Mouse (Mus musculus): ENCODE data around the gene Ptprcap. TPM values are rescaled to one million over a fixed set of nuclear protein-coding genes. Genes with fewer than 3 reads are reported as not detected.

The Ptprcap gene
- total RNA-seq, 2 experiments from 2014 or later = 1.2 to 1.6 TPM

DNA sequence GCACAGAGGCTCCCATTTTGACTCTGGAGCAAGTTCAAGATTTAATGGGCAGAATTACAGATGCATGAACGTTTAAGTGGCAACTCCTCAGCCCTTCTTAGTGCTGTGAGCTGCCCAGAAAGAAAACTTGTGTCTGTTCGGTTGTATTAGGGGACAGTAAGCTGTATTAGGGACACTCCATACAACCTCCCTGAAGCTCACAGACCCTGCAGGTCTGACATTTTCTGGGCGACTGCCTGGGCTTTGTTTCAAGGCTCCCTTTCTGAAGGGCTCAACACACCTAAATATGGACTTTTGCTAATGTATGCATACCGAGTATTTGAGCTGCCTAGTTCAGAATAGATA is 10.1 kb downstream of the Ptprcap start:
- no peak for DNase-seq

DNA sequence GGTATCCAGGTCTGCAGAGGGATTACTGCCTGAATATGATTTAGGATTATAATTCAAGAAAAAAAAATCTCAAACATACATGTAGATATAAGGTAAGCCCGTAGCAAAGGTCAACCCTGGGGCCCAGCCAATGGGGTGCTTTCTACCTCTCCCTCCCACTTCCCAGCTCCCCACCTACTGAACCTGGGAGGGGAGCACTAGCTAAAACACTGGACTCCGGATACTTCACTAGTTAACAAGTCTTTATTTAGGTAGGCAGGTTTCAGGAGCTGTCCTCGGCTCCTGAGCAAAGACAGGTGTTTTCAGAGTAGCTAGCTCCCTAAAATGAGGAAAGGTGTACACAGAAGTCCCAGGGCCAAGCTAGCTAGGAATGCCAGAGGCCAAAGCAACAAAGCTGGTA is 10.7 kb downstream of the Ptprcap start:
- DNase-seq = no peak
- intact Hi-C loops (cut with DNase I) = no loop called here

More for the DNA sequence above, 10.1 kb downstream of the Ptprcap start:
- intact Hi-C loops (cut with DNase I) = no loop called here

DNA sequence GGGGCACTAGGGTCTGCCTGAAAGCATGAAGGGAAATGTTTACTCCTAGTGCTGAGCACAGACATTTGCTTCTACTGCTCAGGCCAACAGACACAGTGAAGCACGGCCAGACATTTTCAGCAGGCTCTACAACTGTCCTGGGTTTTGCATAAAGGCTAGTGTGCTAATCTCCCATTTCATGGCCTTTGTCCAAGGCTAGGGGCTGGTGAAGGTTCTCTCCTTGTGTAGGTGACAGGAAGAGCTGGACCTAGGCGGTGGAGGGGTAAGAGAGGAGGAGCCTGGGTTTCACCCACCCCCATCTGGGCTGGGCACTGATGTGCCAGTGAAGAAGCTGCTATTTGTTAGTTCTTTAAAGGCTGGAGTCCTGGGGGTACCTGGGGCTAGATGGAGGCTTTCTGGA is 11.3 kb downstream of the Ptprcap start:
- intact Hi-C loops (cut with DNase I) = no loop called here
- no peak for DNase-seq

DNA sequence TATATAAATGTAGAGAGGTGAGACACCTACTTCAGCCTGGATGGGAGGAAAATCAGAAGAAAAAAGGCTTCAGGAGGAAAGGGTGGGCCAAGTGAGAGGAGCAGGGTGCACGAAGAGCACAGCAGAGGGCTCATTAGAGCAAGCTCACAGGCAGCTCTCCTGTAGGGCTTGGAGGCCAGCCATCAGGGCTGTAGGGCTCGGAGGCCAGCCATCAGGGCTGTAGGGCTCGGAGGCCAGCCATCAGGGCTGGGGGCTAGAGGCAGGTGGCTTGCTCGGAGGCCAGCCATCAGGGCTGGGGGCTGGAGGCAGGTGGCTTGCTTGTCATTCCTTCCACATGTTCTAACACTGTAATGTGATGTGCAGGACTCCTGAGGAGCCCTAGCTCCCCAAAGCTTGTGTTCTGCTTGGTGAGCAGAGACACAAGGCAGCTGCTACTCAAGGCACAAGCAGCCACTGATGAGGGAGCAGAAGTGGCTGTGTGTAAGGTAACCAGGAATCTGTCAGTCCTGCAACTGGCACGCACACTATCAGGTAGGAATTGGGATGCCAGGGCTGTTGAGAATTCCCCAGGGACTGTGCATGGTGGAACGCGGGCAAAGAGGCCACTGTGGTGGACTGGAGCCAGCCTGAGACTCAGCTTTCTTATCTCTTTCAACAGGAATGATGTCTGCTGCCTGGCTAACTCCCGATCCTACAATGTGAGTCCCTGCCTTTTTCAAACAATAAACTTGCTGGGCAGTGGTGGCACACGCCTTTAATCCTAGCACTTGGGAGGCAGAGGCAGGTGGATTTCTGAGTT is 13.5 kb downstream of the Ptprcap start:
- peak; percentile 45 for DNase-seq
- intact Hi-C loops (cut with DNase I) = no loop called here

DNA sequence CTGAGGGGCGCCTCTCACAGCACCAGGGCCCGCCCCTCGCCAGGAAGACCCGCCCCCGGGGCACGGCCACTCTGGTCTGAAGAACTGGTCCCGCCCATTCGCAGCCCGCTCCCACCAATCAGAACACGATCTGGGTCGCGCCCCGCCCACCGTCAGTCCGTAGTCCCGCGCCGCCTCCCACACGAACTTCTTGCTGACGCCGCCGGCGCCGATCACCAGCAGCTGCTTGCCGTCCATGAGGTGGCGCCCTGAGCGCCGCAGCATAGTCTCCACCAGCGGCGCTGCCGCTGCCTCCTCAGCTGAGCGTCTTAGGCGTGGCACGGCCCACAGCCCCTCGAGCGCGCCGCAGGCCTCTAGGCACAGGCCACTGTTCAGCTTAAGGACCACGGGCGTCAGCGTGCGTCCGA is 16.0 kb downstream of the Ptprcap start:
- DNase-seq = peak; percentile 100
- intact Hi-C loops (cut with DNase I) = no loop called here

DNA sequence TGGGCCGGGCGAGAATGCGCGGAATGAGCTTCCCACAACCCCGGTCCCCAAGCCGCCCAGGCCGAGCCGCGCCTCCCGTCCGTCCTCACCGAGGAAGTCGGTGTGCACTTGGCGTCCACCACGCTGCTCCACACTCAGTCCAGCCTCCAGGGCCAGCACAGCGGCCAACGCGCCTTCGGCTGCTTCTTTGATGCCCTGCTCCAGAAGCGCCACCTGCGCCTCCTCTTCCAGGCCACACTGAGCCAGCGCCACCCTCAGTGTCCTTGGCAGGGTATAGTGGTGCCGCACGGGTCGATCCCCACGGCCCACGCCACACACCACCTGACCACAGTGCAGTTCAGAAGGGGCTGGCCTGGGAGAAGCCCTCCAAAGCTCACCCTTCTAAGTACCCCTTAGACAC is 16.4 kb downstream of the Ptprcap start:
- peak; percentile 64 for DNase-seq
- intact Hi-C loops (cut with DNase I) = no loop called here

DNA sequence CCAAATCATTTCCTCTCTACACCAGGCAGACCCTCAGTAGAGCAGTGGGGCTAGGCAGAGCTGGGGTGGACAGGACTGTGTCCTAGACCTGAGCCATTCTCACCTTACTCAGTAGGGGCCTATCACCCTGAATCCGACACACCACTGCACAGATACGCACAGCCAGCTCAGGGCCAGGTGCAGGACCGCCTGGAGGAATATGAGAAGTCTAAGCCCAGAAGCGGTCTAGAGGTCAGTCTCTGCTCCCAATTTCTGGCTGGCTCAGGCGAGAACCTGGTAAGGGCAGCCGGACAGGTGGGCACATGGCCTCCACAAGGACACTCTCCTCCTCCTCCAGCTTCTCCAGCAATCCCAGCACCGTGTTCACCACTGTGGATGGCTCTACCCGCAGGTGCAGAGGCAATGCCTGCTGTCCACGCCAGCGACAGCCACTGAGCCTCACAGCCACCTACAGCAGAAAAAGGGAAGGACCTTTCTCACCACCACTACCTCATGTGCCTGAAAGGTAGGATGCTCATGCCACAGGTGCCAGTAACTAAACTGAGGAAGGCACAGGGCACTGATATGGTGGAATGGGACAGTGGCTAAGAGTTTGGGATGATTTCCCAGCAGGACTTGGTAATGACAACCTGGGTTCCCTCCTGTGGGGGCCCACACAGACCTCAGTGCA is 17.5 kb downstream of the Ptprcap start:
- intact Hi-C loops (cut with DNase I) = no loop called here
- no peak for DNase-seq

DNA sequence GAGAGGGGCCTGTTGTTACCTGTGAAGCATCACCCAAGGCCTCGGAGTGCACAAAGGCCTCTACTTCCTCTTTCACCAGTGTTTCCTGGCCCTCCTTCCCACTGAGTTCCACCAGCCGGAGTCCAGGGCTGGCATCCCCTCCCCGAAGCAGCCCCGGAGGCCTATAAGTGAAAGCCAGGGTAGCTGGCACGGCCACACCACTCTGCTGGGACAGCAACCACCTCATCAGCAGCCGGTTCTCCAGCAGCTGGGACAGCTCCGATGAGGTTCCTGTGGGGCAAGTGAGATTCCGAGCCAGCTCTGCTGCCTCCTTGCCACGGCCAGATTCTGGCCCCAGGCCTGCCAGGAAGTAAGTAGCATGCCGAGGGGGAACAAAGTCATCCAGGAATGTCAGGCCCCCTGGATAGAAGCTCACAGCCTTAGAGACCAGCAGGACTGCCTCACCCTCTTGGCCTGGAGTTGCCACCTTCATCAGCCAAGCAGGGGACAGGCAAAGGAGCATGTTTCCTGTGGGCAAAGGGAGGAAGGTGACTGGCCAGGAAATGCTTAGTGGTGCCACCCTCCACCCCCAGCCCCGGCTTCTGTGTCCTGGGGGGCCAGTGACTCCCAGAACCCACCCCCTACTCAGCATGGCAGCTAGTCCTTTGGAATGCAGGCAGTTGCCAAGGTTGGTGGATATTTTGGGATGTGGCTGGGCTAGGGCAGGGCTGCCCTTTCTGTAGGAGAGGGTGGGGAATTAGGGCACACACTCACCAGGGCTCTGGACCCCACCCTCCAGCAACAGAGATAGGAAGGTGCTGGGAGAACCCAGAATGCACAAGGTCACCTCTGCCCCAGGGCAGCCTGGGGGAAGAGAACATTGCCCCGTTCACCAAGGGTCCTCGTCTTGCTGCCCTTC is 18.2 kb downstream of the Ptprcap start:
- intact Hi-C loops (cut with DNase I) = no loop called here
- peak; percentile 46 for DNase-seq

DNA sequence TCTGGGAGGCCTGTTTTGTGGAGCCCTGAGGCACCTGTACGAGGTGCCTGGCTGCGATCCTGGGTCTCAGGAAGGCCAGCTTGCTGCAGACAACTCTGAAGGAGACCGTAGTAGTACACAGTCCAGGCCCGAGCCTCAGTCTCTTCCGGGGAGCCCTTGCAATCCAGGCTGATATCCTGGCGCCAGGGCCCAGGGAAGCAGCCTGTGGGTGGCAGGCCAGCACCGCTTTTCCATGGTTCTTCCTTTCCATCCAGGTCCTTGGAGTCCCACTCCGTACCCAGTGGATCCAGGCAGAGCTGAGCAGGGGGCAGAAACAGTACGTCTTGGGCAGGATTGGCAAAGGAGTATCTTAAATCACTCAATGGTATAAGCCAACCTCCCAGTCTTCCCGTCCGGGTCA is 19.5 kb downstream of the Ptprcap start:
- DNase-seq = no peak
- intact Hi-C loops (cut with DNase I) = no loop called here

DNA sequence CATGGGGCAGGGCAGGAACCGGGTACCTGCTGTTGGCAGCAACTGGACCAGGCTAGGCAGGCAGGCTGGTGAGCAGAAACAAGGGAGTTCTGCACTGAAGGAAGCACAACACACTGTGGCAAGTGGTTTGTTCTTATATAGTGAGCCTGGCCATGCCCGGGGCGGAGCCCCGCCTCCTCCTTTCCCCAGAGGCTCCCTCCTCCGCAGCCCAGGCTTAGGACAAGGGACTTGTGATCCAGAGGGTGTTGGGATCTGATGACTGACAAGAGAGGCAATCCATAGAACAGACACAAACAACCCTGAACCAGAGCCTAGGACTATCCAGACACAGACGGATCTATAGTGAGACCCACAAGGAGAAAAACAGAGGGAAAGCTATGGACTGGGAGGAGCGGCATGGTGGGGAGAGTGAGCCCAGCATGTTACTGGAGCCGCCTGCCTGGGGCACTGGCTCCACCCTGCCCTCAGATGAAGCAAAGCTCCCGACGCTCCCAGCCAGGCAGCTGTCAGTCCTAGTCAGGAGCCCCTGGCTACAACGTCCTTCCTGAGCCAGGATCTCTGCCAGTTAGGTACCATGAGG is 22.1 kb downstream of the Ptprcap start, which contains the start of gene Carns1:
Gene Carns1 (minus strand): TSS at position 112 of the 580 bp plus-strand sequence.
- intact Hi-C loops (cut with DNase I) = no loop called here
- DNase-seq = no peak

DNA sequence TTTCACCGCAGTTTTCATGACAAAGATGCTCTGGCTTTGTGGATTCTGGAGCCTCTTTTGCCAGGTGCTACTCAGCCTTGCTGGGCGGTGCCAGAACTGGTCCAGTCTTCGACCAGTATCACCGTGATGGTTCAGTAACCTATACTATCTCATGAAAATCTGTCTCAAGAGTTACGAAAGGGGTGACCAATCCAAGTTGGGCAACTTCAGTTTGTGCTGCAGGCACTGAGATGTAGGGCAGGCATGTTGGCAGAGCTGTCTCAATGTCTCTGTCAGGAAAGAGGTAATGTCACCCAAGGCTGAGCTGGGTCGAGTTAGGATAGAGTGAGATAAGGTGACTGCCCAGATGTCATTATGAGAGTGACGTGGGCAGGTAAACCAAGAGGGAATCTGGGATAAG is 27.0 kb downstream of the Ptprcap start:
- no peak for DNase-seq
- intact Hi-C loops (cut with DNase I) = no loop called here

DNA sequence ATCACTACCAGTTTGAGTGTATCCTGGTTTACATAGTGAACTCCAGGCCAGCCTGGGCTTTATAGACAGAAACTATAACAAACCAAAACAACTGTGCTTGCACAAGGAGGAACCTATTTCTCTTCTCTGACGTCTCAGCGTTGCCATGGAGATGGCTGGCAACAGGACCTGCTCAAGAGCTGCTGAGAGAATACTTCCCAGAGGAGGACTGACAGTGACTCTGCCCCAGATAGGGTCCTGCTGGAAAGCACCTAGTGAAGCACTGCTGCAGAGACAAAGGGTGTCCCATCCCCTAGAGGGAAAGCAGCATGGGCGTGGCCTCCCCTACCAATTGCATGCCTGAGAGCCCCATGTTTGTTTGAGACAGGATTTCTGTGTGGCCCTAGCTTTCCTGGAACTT is 28.5 kb downstream of the Ptprcap start:
- intact Hi-C loops (cut with DNase I) = no loop called here
- DNase-seq = no peak

DNA sequence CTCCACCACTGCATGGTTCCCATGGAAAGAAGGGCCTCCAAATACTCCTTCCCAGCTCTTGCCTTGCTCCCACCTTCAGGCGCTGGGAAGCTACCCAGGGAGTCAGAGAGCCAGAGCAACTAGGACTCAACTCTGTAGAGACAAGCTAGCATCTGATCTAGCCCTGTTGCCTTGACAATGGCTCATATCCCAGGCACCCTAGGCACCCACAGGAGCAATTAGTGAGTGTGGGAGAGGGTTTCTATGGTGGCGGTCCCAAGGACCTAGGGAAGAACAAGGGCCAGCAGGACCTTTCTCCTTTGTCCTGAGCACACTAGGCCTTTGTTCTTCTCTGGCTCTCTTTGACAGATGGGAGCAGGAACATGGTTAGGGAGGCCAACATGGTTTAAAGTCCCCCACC is 30.3 kb downstream of the Ptprcap start:
- DNase-seq = no peak

DNA sequence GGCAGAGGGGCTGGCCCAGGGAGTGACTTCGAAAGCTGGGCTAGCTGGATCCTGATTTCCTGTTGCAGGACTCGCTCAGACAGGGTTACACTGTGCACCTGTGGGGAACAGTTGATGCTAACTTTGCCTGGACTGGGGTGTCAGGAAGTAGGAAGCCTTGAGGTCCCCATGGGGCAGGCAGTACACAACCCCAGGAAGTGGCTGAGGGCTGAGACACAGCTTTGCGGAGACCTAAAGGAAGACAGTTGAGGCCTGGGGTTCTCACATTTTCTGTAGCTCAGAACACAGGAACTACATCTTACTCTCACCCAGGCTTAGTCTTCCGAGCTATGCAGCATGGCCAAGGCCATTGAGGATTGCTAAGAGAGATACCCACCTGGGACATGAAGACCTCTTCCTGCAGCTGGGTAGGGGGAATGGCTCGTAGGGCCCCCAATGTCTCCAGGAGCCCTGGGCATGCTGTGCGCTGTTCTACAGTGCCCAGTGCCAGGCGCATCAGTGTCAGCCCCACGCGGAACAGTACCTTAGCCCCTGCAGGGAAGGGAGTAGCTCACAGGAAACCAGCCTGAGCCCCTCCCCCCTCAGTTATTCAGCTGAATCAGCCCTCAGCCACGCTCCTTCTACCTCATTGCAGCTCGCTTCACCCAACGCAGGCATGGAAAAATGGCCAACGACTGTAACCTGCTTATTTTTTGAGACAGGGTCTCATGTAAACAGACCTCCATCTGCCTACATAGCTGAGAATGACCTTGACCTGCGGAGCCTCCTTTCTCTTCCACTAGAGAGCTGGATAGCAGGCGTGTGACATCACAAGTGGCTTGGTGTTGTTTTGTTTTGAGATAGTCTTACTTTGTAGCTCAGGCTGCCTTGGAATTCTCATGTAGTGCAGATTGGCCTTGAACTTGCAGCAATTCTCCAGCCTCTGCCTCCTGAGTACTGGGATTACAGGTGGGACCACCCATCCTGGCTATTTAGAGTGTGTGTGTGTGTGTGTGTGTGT is 31.9 kb downstream of the Ptprcap start:
- no peak for DNase-seq
- intact Hi-C loops (cut with DNase I) = no loop called here

More for the DNA sequence above, 30.3 kb downstream of the Ptprcap start:
- intact Hi-C loops (cut with DNase I) = no loop called here

DNA sequence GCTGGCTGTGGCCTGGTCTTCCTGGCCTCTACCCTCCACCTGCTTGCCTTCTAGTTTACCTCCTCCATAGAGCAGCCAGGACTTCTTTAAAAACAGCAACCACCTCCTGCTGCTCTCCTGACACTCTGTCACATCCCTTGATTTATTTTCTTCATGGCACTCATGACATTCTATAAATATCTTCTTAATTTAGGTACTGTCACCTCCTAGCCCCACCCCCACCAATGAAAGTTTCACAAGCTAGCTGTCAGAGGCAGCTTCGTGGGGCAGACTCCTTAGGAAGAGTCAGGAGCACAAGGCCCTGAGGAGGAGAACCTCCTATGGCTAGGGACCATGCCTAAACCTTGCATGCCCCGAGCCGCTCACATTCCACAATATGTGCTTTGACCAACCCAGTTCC is 33.9 kb downstream of the Ptprcap start:
- intact Hi-C loops (cut with DNase I) = no loop called here
- DNase-seq = no peak

DNA sequence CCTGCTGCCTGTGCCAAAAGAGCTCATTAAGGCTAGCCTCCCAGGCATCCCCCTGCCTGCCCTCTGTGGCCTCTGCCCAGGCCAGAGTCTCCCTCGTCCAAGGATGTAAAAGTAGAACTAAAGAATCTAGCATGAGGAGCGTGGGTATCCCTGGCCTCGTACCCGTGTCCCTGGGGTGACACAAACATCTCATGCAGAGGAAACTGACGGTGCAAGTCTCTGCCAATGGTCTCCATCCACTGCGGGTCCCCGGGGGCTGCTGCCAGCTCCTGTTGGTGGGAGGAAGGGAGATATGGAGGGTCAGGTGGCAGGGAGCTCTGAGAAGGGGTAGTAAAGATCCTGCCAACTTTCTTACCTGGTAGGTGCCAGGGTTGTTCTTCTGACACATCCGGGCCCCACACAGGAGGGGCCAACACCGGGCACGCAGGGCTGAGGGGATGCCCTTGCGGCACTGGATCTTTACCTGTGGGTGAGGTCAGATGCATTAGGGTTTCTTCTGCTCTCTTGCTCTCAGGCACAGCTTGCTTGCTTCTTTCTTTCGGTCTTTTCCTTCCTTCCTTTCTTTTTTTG is 35.7 kb downstream of the Ptprcap start:
- no peak for DNase-seq
- intact Hi-C loops (cut with DNase I) = no loop called here

DNA sequence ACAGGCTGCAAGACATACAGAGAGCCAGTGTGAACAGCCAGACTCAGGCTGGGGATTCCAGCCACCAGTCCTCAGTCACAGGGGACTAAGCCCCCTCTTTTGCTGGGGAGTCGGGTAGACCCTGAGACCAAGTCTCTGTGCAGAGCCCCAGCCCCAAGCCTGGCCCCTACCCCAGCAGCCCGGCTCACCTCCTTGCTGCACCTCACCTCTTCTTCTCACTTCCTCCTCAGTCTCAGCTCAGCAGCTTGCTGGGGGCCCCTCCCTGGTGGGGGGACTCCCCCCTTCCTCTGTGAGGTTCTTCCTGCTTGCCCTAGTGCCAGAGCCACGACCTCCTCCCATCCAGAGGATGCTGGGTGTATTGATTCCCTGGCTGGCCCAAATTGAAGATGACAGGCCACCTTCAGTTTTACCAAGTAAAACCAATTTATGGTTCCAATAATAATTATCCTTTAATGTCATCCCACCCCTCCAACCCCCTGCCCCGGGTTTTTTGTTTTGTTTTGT is 37.5 kb downstream of the Ptprcap start, which contains the start of gene Tbc1d10c:
Gene Tbc1d10c (minus strand): TSS at position 454 of the 504 bp plus-strand sequence.
- no peak for DNase-seq

DNA sequence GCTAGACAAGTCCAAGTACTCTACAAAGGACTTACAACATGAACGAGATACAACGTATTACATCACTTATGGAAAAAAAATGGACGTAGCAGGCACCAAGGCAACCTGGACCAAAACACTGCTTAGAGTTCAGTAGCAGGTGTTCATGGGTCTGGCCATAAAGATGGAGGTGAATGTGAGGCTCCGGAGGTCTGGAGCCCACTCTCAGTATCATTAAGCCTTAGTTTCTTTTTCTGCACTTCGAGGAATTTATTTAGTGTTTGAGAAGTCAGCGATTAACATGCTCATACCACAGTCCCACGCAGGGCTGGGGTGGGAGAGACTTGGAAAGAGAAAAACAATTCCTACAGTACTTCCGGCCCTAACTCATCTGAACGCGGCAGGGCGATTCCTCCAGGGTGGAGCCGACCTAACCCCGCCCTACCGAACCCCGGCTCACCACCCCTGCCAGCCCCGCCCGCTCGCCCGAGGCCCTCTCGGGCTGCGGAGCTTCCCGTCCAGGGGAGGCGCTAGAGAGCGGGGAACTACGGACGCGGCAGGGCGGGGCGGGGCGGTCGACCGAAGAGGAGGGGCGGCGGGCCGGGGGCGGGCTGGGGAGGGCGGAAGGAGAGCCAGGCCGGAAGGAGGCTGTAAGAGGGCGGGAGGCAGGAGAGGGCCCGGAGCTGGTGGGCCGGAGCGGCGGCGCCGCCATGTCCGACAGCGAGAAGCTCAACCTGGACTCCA is 38.3 kb downstream of the Ptprcap start, which contains the start of gene Ppp1ca:
Gene Ppp1ca (plus strand): TSS at position 538 of the 723 bp plus-strand sequence.
- intact Hi-C loops (cut with DNase I) = no loop called here
- peak; percentile 97 for DNase-seq

More for the DNA sequence above, 37.5 kb downstream of the Ptprcap start, which contains the start of gene Tbc1d10c:
- intact Hi-C loops (cut with DNase I) = no loop called here
